Mouse (Mus musculus) gastrocnemius, postnatal 14 days (tissue): ENCODE data around the gene Inip. TPM values are rescaled to one million over a fixed set of nuclear protein-coding genes. Genes with fewer than 3 reads are reported as not detected.
A peak's percentile ranks its signal among the peaks of the same experiment; 100 is the strongest.

ENCODE experiments used
- DNase-seq: peaks from one replicate; pipeline ENCODE4 v3.0.0; 2021; ENCODE audit warnings: mixed read lengths
- intact Hi-C: fragments of 180-260 bp; cut with DNase I; formaldehyde crosslinking; loops from one replicate; pipeline ENCODE4 v1.15.1; 2025; ENCODE audit warnings: low total_unique reads
- long read RNA-seq, 2 experiments: library from polyadenylated mRNA; stranded (forward); transcript quantifications; one replicate each; pipeline ENCODE4 v2.0.0; 2021
- total RNA-seq, 2 experiments: library from RNA; stranded (reverse); gene quantifications; 2 replicates each; pipeline ENCODE4 v1.2.3; 2021

Inip gene
- total RNA-seq = 1 to 10 TPM; 3.1 to 3.7 TPM
- long read RNA-seq, experiment 1, partial matches to known transcripts = 0 of 4 reads
- long read RNA-seq, experiment 1, other reads (novel, unspliced or antisense) = 0 of 4 reads
- long read RNA-seq, experiment 2, partial matches to known transcripts = 0 of 4 reads
- long read RNA-seq, experiment 2, other reads (novel, unspliced or antisense) = 0 of 4 reads

DNA sequence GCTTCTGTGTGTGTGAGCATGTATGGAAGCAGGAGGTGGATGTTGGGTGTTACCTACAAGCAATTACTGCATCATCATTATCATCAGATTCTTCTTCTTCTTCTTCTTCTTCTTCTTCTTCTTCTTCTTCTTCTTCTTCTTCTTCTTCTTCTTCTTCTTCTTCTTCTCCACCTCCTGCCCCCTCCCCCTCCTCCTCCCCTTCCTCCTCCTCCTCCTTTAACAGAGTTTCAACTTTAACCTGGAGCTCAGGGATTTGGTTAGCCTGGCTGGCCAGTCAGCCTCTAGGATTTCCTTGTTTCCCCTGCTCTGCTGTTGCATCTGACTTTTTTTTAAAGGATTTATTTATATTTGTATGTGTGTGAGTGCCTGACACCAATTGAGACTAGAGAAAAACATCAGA, at the start of gene Inip:
TSS of gene Inip (minus strand) at position 101 of the 400 bp plus-strand sequence.
- DNase-seq = no peak
- intact Hi-C loops = no loop called here

DNA sequence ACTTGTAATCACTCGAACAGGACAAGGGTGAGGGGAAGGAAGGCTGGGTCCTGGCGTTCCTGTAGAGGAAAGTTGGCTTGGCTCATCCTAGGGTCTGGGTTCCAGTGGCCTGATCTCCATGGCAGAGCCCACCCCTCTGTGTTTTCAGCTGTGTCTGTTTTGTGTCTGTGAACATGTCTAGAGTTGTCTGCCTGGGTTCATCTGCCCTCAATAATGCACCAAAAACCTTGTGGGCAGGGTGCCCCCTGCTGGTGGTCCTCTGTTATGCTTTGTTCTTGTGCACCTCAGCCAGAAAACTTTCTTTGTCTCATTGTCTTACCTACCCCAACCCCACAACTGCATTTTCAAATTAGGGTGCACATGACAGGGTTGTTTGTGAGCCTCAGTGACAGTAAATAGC, 48.8 kb upstream of the Inip start:
- intact Hi-C loops = no loop called here
- DNase-seq = peak; percentile 67

DNA sequence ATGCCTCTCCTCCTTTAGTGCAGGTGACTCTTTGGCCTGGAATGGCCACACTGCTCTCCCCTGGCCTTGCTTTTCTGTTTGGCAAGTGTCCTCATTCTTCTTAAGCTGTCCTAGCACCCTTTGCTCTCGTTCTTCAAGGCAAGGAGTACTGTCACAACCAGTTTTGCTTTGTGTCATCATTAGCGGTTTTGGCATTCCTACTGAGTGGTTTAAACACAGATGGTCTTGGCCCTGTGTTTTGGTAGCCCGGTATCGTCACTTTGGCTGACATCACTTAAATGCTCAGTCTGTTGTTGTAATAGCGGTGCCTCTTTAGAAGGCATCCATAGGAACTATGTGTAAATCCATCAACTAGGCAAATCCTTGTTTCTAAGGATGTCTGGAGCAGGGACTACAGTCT, 46.1 kb upstream of the Inip start:
- intact Hi-C loops = loop anchor here (5.0 kb wide), 1 partner anchor 55 kb away; no protein-coding TSS in a partner anchor
- no peak for DNase-seq

DNA sequence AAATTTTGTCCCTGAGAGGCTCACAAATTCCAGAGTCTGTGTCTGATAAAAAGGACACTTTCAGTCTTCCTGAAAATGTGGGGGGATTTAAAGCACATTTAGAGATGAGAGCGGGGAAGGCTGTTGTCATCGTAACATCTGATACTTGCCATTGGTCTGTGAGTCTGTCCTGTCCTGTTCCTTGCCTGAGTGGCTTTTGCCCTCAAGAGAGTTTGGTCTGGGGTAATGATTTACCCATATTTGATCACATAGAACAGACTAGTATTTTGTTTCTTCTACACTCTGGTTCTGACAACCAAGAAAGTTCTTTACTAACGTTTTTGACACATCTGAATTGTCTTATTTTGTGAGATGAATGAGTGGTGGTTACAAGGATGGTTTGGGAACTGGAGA, 43.9 kb upstream of the Inip start:
- no peak for DNase-seq
- intact Hi-C loops = loop anchor here (5.0 kb wide), 1 partner anchor 53 kb away; no protein-coding TSS in a partner anchor

DNA sequence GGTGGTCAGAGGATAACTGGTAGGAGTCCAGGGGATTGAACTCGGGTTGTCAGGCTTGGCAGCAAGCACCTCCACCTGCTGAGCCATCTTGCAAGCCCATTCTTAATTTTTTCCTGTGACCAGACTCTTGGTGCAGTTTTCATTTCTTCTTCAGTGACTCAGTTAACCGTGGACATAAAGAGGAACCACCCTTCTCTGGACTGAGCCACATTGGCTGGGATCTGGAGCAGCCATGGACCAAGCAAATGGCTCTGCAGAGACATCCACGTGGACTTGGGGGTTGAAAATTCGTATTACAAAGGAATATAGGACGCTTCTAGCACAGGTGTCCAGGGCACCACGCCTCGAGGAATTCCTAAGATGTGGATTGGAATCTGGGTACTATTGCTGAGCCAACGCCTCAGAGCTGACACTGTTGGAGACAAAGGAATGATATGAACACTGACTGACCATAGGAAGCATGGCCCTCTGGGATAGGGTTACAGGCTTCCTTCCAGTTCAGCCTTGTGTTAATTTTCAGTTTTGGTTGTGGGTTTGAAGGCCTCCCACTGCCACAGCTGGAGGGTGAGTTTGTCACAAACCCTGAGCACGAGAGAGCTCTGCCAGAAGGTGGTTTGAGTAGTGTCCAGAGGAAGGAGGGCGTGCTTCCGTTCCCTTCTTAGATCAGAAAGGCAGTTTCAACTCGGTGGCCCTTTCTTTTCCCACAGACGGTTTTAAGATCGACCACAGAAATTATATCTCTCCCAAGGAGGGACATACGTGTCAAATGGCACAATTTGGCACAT, 43.3 kb upstream of the Inip start:
- intact Hi-C loops = loop anchor here (5.0 kb wide), 1 partner anchor 52 kb away; no protein-coding TSS in a partner anchor
- DNase-seq = no peak

DNA sequence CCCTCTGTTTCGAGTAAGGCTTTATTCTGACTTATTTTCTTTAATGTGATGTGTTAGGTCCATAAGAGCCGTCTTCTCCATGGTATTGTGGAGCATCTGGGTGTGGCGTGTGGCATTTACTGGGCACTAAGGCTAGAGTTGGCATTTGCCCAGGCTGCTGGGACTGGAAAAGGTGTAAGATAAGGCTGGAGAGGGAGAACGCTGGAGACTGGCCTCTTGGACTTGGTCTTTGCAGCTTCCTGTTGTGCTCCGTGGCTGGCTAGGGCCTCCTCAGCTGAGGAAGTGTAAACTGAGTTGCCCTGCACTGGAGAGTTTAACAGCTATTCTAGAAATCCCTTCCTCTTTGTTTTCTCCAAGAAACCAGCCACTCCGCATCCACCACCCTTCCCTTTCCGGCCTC, 36.3 kb upstream of the Inip start:
- intact Hi-C loops = no loop called here
- no peak for DNase-seq

DNA sequence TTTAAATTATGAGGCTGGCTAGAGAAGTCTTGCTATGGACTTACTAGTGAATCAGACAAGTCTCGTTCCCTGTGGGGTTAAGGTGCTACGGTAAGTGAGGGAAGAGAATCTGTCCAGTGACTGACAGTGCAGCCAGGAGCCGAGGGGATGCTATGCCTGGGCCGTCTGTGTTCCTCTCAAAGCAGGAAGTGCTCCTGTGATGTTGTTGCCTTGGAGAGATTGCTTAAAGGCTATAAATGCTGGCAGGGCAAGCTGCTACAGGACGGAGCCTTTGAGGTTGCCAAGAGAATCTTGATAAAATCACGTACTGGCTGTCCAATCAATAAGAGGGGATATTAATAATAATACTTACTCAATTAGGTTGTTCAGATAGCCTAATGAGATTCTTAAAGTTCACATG, 31.4 kb upstream of the Inip start:
- no peak for DNase-seq
- intact Hi-C loops = no loop called here

DNA sequence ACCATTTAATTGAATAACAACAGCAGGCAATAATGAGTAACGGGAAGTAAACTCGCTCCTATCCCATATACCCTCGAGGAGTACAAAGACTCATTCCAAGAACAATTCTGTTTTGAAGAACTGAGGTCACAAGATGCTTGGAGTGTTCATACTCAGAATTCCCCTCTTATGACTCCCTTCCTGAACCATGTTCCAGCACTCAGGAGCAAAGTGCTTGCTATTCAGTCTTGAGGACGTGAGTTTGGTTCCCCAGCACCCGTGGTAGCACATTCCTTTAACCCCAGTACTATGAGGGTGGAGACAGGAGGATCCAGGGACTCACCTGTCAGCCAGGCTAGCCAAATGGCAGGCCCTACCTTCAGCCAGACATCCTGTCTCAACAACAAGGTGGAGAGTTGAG, 29.6 kb upstream of the Inip start:
- intact Hi-C loops = no loop called here

DNA sequence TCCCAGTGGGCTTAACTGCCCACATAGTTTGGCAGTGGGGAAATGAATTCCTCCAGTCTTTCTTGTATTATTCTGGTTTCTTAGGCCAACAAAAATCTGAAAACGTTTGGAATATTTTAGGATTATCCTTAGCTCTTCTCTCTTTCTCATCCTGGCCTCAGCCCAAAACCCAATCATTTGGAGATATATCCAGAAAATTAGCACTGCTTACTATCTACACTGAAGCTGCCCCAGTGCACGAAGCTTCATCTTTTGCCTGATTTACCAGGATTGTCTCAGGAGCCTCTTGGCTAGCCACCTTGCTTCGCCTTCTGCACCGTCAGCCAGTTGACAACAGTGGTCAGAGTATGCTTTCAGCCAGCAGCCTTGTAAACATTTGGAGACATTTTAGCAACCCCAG, 27.7 kb upstream of the Inip start:
- intact Hi-C loops = no loop called here
- DNase-seq = no peak

More for the DNA sequence above, 29.6 kb upstream of the Inip start:
- no peak for DNase-seq

DNA sequence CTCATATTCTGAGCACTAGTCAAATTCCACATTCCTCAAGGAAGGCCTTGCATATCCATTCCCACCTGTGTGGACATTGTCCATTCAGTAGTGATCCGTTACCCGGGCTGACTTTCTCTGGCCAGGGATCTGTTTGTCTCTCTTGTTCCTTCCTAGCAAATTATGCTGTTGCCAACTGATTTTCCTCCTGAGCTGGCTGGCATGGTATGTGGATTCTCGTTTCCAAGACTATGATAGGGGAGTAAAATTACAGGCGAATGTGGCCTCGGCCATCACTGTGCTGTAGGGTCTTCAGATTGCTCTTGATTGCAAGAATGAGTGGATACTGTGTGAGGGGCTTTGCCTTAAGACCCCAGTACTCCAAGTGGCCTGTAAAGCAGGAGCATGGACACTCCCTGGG, 25.0 kb upstream of the Inip start:
- intact Hi-C loops = no loop called here
- no peak for DNase-seq

DNA sequence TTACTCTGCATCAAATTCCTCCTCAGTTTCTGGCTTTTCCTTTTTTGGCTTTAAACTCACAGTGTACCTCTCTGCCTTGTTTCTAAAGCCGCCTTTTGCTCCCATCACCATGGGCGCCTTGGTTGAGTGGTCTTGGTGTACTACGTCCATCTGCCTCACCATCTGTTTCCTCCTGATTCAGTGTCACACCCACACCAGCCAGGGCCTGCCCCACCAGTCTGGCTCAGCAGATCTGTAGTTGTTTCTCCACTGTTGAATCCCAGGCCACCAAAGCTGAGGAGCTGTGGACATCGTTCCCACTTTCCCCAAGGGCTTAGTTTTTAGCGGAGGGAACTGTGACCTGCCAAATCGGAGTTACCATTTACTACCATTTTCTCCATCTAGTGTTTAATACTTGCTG, 24.2 kb upstream of the Inip start:
- intact Hi-C loops = no loop called here
- DNase-seq = no peak

DNA sequence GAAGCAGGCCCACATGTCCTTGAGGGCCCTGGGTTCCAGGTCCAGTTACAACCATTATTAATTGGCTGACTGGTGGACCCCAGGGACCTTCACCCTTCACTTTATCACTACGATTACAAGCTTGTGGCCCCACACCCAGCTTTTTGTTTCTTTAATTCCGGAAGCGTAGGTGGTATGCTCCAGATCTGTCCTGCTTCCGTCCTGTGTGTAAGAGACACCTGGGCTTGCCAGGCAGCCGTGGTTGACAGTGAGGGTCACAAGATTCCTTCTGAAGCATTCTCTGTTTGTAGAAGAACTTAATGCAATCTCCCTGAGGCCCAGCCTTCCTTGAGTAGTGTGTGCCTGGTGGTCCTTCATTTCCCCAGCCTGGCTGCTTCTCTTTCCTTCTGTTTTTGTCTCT, 23.5 kb upstream of the Inip start:
- intact Hi-C loops = no loop called here
- DNase-seq = no peak

DNA sequence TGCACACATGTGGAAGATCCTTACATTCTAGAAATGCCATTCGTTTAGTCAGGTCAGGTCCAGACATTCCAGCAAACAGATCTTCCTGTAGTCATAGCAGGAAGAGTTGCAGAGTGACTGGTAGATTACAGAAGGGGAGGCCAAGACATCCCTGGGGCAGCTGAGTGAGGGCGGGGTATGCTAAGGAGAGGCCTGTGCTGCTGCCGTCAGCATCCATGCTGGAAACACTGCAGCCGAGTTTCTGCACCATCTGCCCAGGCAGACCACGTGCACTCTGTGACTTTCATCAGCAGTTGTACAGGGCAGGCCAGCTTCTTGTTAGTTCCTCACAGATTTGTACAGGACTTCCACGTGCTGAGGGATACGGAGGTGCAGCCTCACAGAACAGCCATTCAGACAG, 22.1 kb upstream of the Inip start:
- intact Hi-C loops = no loop called here
- DNase-seq = peak; percentile 46

DNA sequence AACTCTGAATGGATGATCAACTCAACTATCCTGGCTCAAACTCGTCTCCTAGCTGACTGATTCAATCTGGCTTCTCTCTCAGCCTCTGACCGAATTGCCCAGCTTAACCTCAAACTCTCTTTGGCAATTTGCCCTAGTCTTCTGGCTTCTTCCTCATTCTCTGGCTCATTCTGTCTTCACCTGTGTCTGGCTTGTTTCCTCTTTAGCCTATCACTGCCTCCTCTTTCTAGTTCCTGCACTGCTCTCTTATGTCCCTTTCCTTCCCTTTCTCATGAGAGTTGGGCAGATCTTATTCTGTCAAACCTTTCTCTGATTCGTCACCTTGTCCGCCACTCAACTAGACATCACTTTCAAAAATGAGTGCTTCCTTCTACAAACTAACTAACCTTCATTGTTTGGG, 20.7 kb upstream of the Inip start:
- intact Hi-C loops = no loop called here
- DNase-seq = no peak

DNA sequence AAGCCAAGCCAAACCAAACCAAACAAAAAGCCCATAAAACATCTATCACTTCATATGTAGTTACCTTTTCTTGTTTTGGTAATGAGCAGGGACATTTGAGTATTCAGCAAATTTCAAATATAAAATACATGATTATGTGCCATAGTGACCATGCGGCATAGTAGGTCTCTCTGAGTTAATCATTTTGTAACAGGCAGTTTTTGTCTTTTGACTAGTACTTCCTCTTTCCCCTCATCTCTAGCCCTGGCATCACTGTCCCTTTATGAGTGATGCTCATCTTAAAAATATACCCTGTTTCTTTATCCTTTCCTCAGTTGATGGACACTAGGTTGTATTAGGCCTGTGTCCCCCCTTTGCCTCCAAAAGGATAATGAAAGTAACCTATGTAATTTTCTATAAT, 20.1 kb upstream of the Inip start:
- intact Hi-C loops = no loop called here
- DNase-seq = no peak

DNA sequence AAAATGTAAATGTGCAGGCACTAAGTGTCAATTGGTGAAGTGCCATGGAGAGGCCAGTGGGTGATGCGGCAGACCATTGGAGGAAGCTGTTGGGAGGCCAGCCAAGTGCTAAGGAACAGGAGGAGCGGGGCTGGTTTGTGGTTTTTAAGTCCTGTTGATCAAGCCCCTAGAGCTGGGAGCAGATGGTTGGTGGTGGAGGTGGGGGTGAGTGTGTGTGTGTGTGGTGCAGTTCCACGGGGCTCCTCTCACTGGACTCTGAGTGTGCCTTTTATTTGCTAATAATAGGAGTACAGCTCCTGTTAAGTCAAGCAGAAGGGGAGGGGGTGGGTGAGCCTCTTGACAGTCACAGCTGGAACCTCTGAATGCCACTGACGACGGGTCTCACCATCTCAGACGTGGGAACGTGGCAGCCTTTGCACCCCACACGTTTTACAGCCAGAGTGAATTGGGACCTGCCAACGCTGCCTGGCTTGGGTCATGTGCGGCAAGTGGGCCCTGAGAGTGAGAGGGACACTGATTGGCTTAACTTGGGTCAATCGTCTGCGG, 18.2 kb upstream of the Inip start:
- intact Hi-C loops = no loop called here
- DNase-seq = no peak

DNA sequence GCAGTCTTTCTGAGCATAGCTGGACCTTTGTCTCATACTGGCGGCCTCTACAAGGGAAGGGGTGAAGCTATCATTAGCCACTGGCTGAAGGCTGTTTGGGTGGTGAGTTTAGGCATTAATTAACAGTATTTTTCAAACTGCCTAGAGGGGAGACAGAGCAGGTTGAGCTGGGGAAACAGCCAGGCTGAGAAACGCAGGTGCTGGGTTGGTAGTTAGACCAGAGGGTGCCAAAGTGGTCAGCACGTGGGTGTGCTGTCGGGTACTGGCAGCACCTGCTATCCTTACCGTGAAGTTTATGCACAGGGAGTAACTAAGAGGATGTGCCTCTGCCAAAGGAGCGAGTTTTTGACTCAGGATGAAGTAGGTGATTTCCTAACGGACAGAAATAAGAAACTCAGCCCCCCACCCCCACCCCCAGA, 17.7 kb upstream of the Inip start:
- intact Hi-C loops = no loop called here
- DNase-seq = no peak

DNA sequence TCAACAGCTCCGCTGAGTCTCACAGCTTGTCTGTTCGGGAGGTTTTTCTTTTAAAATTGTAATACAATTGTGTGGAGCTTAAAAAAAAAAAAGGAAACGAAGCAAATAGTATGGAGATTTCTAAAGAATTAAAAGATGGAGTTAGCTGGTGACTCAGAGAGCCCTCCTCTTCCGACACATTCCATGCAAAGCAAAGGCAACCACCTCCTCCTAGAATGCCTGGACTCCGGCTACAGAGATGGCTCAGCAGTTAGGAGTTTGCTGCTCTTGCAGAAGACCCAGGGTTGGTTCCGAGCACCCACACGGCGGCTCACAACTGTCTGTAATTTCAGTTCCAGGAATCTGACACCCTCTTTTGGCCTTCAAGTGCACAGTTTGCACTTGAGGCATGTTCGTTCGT, 17.1 kb upstream of the Inip start:
- intact Hi-C loops = no loop called here
- no peak for DNase-seq

DNA sequence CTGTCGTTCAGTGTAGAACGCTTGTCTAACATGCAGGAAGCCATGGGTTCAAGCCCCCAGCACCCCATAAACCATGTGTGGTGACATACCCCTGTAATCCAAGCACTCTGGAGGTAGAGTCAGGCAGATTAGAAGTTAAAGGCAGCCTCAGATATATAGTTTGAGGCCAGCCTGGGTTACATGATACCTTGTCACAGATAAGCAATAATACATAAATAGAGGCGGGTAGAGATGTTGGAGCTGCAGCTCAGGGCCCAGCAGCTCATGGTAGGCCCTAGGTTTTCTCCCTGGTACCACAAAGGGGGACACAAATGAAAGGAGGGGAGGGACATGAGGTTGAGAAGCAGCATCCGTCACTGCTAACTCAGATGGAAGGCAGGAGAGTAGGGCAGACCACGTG, 16.4 kb upstream of the Inip start:
- intact Hi-C loops = no loop called here
- no peak for DNase-seq

DNA sequence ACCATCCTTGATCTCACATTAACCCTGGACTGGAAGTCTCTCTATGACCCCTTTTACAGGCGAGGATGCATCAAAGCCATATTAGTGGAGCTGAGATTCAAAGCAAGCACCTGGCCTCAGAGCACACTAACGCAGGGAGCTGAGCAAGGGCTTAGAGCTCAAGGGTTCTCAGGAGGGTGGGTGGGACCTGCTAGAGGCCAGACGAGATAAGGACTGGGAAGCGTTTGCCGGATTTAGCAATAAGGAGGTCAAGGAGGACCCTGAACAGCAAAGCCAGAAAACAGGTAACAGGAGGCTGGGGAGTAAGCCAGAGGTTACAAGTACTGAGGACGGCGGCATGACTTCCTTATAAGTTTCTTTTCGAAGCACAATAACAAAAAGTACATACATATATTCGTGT, 15.1 kb upstream of the Inip start:
- DNase-seq = no peak
- intact Hi-C loops = no loop called here

DNA sequence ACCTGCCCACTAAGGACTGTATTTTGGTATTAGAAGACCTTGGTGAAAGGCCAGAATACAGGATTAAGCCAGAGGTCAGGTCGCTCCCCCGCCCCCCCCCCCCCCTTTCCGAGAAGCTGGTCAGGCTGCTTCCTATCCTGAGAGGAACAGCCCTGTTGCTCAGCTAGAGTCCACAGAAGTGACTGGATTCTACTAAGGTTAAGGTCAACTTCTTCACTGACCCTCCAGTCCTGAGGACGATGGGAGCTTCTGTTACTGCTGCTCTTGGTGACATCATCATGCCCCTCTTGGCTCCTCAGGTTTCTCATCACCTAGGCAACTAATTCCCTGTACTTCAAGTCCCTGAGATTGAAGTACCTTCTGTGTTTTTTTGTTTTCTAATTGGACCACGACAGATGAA, 14.6 kb upstream of the Inip start:
- intact Hi-C loops = no loop called here
- DNase-seq = no peak
